Mouse (Mus musculus): Measurements from ENCODE around the gene Fcf1.

DNA sequence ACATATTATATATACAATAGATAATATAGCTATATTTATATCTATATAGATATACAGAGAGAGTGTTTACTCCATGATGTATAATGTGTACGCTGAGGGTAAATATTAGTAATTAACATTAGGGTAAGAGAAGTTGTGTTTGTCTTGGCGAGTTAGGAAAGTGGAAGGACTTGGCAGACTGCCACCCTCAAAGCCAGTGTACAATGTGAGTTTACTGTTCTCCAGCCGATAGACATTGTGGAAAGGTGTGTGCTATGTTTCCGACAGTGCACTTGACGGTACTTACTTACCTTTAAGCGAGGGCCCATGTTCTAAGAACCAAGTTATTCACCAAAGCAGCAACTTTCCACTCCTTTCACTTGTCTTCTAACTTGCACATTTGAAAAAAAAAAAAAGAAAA is 19.9 kb upstream of the Fcf1 start:
- no peak for TF ChIP-seq MYOD1 (IDR thresholded peaks at IDR 0.05; ENCODE audit: control insufficient read depth in 1 of 3, insufficient read length in 2 of 3, low read depth in 2 of 3)
- no peak for TF ChIP-seq TCF12 (IDR thresholded peaks at IDR 0.05; ENCODE audit: insufficient read depth, poor library complexity, severe bottlenecking)
- no peak for TF ChIP-seq TCF3 (IDR thresholded peaks at IDR 0.05; ENCODE audit: insufficient read length, low read depth)

All from myocyte (in vitro differentiated cells).